Mouse (Mus musculus) layer of hippocampus, postnatal 14 days (tissue): ENCODE results near the gene Pcp4l1. TPM values are rescaled to one million over a fixed set of nuclear protein-coding genes. Genes with fewer than 3 reads are reported as not detected.
A peak's percentile ranks its signal among the peaks of the same experiment; 100 is the strongest.

Experiments used
- DNase-seq, 2 experiments: peaks; one replicate each; pipeline ENCODE4 v3.0.0; 2021 to 2022; ENCODE audit warnings: low spot score in 2 of 2, mixed read lengths in 1 of 2
- total RNA-seq, 2 experiments: library from RNA; stranded (reverse); gene quantifications; 2 replicates each; pipeline ENCODE4 v1.2.3; 2021

Gene Pcp4l1
- total RNA-seq, 2 experiments from 2014 or later = 43.1 to 44.4 TPM

- peak; percentile 91 to 98 for DNase-seq
Measured at GRCm38 (mm10) chr1:171222238-171223155, 26.4 kb upstream of the Pcp4l1 start, which contains the start of gene Tomm40l. Gene Tomm40l, minus strand, starts transcription at chr1:171222514.

- DNase-seq = peak; percentile 21 to 24
Measured at GRCm38 (mm10) chr1:171221281-171222193, 25.5 kb upstream of the Pcp4l1 start.

- DNase-seq = peak; percentile 87 to 91
Measured at GRCm38 (mm10) chr1:171220871-171221270, 24.8 kb upstream of the Pcp4l1 start.

- DNase-seq = no peak
Measured at GRCm38 (mm10) chr1:171216241-171216955, 20.3 kb upstream of the Pcp4l1 start.

- DNase-seq = no peak
Measured at GRCm38 (mm10) chr1:171213801-171214496, 17.9 kb upstream of the Pcp4l1 start, which contains the start of gene Nr1i3. Gene Nr1i3, plus strand, starts transcription at chr1:171213970.

- no peak for DNase-seq
Measured at GRCm38 (mm10) chr1:171212854-171213253, 16.8 kb upstream of the Pcp4l1 start.

- DNase-seq = no peak
Measured at GRCm38 (mm10) chr1:171209409-171209808, 13.3 kb upstream of the Pcp4l1 start.

GRCm38 (mm10) chr1:171205704-171206493 is 9.8 kb upstream of the Pcp4l1 start:
- DNase-seq = no peak

- DNase-seq = no peak
Measured at GRCm38 (mm10) chr1:171204249-171204644, 8.2 kb upstream of the Pcp4l1 start.

GRCm38 (mm10) chr1:171203471-171204248 is 7.6 kb upstream of the Pcp4l1 start:
- DNase-seq = no peak

- no peak for DNase-seq
Measured at GRCm38 (mm10) chr1:171200769-171201168, 4.7 kb upstream of the Pcp4l1 start.

- no peak for DNase-seq
Measured at GRCm38 (mm10) chr1:171199532-171199931, 3.5 kb upstream of the Pcp4l1 start.

GRCm38 (mm10) chr1:171195046-171195822 is 834 bp downstream of the Pcp4l1 start:
- DNase-seq = no peak

GRCm38 (mm10) chr1:171193911-171194830 is 1.9 kb downstream of the Pcp4l1 start:
- no peak for DNase-seq

GRCm38 (mm10) chr1:171193093-171193840 is 2.8 kb downstream of the Pcp4l1 start:
- no peak for DNase-seq

- no peak for DNase-seq
Measured at GRCm38 (mm10) chr1:171192283-171192682, 3.8 kb downstream of the Pcp4l1 start.
